Mouse (Mus musculus): ENCODE measurements at regions not wholly inside any gene's neighbourhood (a gene's known extent, or its start where the extent isn't known, plus 50 kb on each side); places are given as distances from the start of the nearest gene placed in this dataset.

GRCm38 (mm10) chr2:45184704-45185620 lies 67.8 kb upstream of the Zeb2 start:
- CTCF ChIA-PET, result interaction anchor here (1.2 to 2.3 kb wide), 2 partner anchors 11 to 28 kb away, joined by 4 to 7 read pairs; no protein-coding TSS in a partner anchor
- POLR2A ChIA-PET, result no interaction called here
- ATAC-seq (no peak), DNase-seq (ENCODE audit: low read depth, low spot score) (no peak)
- in situ Hi-C loops (cut with MboI; ENCODE audit: low pct_unique_long_range_greater_than_20kb), result no loop called here
- no peaks in the 10 kb centered on the region for H3K27me3 ChIP-seq
- TF ChIP-seq CTCF (IDR thresholded peaks at IDR 0.05), result no peak

DNA sequence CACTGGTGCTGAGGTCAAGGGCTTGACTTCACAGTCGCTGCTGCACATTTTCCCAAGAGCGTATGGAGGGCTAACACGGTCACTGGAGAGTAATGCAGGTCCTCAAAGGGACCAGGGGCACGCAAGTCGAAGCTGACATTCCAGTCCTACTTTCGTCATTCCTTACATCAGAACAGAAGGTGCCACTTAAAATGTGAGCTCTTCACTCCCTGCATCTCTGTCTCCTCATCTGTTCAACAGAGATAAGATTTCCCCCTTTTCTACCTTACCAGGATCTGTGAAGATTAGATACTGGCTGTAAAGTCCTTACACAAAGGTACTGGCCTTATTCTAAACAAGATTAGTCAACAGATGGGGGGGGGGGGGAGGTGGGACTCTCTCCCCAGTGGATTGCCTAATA lies 67.0 kb upstream of the Zeb2 start:
- in situ Hi-C loops (cut with MboI; ENCODE audit: low pct_unique_long_range_greater_than_20kb), result no loop called here
- DNase-seq (ENCODE audit: low read depth, low spot score) (no peak), ATAC-seq (no peak)
- H3K27me3 ChIP-seq, result no peaks in the 10 kb centered on the region
- no peak for TF ChIP-seq CTCF (IDR thresholded peaks at IDR 0.05)
- CTCF ChIA-PET, result interaction anchor here (2.3 kb wide), 1 partner anchor 10 kb away, joined by 7 read pairs; no protein-coding TSS in a partner anchor
- POLR2A ChIA-PET, result no interaction called here

- no peak for TF ChIP-seq CTCF (IDR thresholded peaks at IDR 0.05)
- no peak for DNase-seq (ENCODE audit: low read depth, low spot score)
- in situ Hi-C loops (cut with MboI; ENCODE audit: low pct_unique_long_range_greater_than_20kb), result no loop called here
- H3K27me3 ChIP-seq, result no peaks in the 10 kb centered on the region
- ChIA-PET CTCF (interaction anchor here (1.1 to 2.3 kb wide), 3 partner anchors 9 to 15 kb away, joined by 3 to 7 read pairs (median 5); no protein-coding TSS in a partner anchor), POLR2A (no interaction called here)
- no peak for ATAC-seq
Measured at GRCm38 (mm10) chr2:45182876-45183275, 65.7 kb upstream of the Zeb2 start.

GRCm38 (mm10) chr2:45181552-45181951 lies 64.4 kb upstream of the Zeb2 start:
- ATAC-seq, result no peak
- H3K27me3 ChIP-seq, result no peaks in the 10 kb centered on the region
- in situ Hi-C loops (cut with MboI; ENCODE audit: low pct_unique_long_range_greater_than_20kb), result no loop called here
- POLR2A ChIA-PET, result no interaction called here
- CTCF ChIA-PET, result interaction anchor here (1.6 kb wide), 2 partner anchors 12 to 31 kb away, joined by 3 to 5 read pairs; no protein-coding TSS in a partner anchor
- no peak for TF ChIP-seq CTCF (IDR thresholded peaks at IDR 0.05)
- DNase-seq (ENCODE audit: low read depth, low spot score), result no peak

GRCm38 (mm10) chr2:45178849-45179453 lies 61.8 kb upstream of the Zeb2 start:
- no peak for ATAC-seq
- in situ Hi-C loops (cut with MboI; ENCODE audit: low pct_unique_long_range_greater_than_20kb), result no loop called here
- ChIA-PET POLR2A (no interaction called here), CTCF (interaction anchor here (1.0 kb wide), 1 partner anchor 9 kb away, joined by 3 read pairs; no protein-coding TSS in a partner anchor)
- DNase-seq (ENCODE audit: low read depth, low spot score), result no peak
- TF ChIP-seq CTCF (IDR thresholded peaks at IDR 0.05), result no peak
- no peaks in the 10 kb centered on the region for H3K27me3 ChIP-seq

- DNase-seq (ENCODE audit: low read depth, low spot score) (no peak), ATAC-seq (no peak)
- TF ChIP-seq CTCF (IDR thresholded peaks at IDR 0.05), result no peak
- ChIA-PET CTCF (no interaction called here), POLR2A (no interaction called here)
- in situ Hi-C loops (cut with MboI; ENCODE audit: low pct_unique_long_range_greater_than_20kb), result no loop called here
- no peaks in the 10 kb centered on the region for H3K27me3 ChIP-seq
Measured at GRCm38 (mm10) chr2:45172382-45172781, 55.2 kb upstream of the Zeb2 start.

- no peak for ATAC-seq
- ChIA-PET CTCF (no interaction called here), POLR2A (no interaction called here)
- in situ Hi-C loops (cut with MboI; ENCODE audit: low pct_unique_long_range_greater_than_20kb), result no loop called here
- DNase-seq (ENCODE audit: low read depth, low spot score), result no peak
- no peak for TF ChIP-seq CTCF (IDR thresholded peaks at IDR 0.05)
- H3K27me3 ChIP-seq, result no peaks in the 10 kb centered on the region
Measured at GRCm38 (mm10) chr2:45171520-45172173, 54.5 kb upstream of the Zeb2 start.

DNA sequence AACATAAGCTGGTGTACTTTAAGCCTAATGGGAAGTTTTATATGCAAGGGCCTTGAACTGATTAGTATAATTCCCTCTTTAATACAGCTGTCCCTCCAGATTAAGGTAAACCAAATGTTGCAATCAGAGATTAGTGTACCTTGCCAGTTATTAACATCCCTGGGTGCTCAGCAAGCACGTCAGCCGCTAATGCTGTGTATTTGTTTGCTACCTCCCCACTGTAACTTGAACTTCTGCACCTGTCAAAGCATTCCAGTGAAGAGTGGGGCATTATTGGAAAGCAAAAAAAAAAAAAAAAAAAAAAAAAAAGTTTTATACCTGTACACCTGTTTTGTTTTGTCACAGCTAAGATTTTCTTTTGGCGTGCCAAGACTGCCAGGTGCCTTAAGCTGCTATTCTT lies 53.1 kb upstream of the Zeb2 start:
- ChIA-PET CTCF (interaction anchor here (2.0 kb wide), 1 partner anchor 9 kb away, joined by 9 read pairs; no protein-coding TSS in a partner anchor), POLR2A (interaction anchor here (0.7 kb wide), 1 partner anchor 217 kb away, joined by 10 read pairs; no protein-coding TSS in a partner anchor)
- DNase-seq (ENCODE audit: low read depth, low spot score) (no peak), ATAC-seq (no peak)
- TF ChIP-seq CTCF (IDR thresholded peaks at IDR 0.05), result no peak
- no peaks in the 10 kb centered on the region for H3K27me3 ChIP-seq
- in situ Hi-C loops (cut with MboI; ENCODE audit: low pct_unique_long_range_greater_than_20kb), result no loop called here

DNA sequence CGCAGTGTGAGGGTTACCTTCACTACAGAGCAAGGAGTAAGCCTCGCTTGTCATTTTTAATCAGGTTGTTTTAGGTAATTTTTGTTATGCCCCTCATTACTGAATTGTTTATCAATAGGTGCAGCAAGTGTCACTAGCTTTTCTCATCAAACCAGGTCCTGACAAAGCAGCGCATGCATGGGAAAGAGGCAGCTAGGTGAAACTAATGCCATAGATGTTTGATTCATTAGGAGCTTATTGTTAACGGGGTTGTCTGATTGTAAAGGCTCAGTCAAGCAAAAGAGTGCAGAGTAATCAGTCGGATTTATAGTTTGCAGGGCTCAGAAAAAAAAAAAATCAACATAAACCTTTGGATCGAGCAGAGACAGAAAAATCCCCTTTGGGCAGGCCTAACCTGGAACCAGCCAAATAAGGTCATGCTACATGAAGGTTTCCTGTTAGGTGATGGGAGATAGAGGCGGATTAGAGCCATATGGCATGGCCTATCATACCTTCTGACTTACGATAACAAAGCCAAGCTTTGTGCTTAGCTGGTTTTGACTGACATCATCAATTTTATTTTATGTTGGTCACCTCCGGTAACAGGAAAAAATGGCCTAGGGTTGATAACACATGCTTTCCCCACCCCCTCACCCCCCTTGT lies 52.4 kb upstream of the Zeb2 start:
- ChIA-PET POLR2A (no interaction called here), CTCF (interaction anchor here (2.0 kb wide), 1 partner anchor 9 kb away, joined by 9 read pairs; no protein-coding TSS in a partner anchor)
- no peaks in the 10 kb centered on the region for H3K27me3 ChIP-seq
- TF ChIP-seq CTCF (IDR thresholded peaks at IDR 0.05), result no peak
- no peak for ATAC-seq
- no peak for DNase-seq (ENCODE audit: low read depth, low spot score)
- in situ Hi-C loops (cut with MboI; ENCODE audit: low pct_unique_long_range_greater_than_20kb), result no loop called here

GRCm38 (mm10) chr2:45168606-45169005 lies 51.4 kb upstream of the Zeb2 start:
- ATAC-seq (no peak), DNase-seq (ENCODE audit: low read depth, low spot score) (no peak)
- CTCF ChIA-PET, result no interaction called here
- in situ Hi-C loops (cut with MboI; ENCODE audit: low pct_unique_long_range_greater_than_20kb), result no loop called here
- TF ChIP-seq CTCF (IDR thresholded peaks at IDR 0.05), result no peak
- POLR2A ChIA-PET, result no interaction called here
- H3K27me3 ChIP-seq, result no peaks in the 10 kb centered on the region

Measured in Patski (cell line).